Mouse (Mus musculus) lung, embryonic 15.5 days (tissue): Measurements from ENCODE around the gene Notch2. TPM values are rescaled to one million over a fixed set of nuclear protein-coding genes. Genes with fewer than 3 reads are reported as not detected.

ENCODE experiments used
- ATAC-seq: fragments of 200-750 bp; cut with Nextera tagmentation; 2 replicates; pipeline ENCODE4 v1.8.0; 2017; ENCODE audit warnings: moderate number of reproducible peaks, borderline replicate concordance; ENCODE audit not compliant: low FRiP score, low TSS enrichment; ENCODE audit errors: extremely low read depth
- H3K27ac ChIP-seq: fragments of 300-500 bp; sonication (generic); 2 replicates; pipeline ENCODE4 v1.5.1; 2015; ENCODE audit warnings: moderate library complexity, mild to moderate bottlenecking, inconsistent platforms
- H3K27me3 ChIP-seq: fragments of 300-500 bp; sonication (generic); 2 replicates; pipeline ENCODE4 v1.6.1; 2015; ENCODE audit warnings: inconsistent platforms
- H3K36me3 ChIP-seq: fragments of 300-500 bp; sonication (generic); 2 replicates; pipeline ENCODE4 v1.6.1; 2015; ENCODE audit warnings: inconsistent platforms
- H3K4me1 ChIP-seq: fragments of 300-500 bp; sonication (generic); 2 replicates; pipeline ENCODE4 v1.6.1; 2015; ENCODE audit warnings: inconsistent platforms
- H3K4me2 ChIP-seq: fragments of 300-500 bp; sonication (generic); 2 replicates; pipeline ENCODE4 v1.6.1; 2015; ENCODE audit warnings: inconsistent platforms, mild to moderate bottlenecking, moderate library complexity
- H3K4me3 ChIP-seq: fragments of 300-500 bp; sonication (generic); 2 replicates; pipeline ENCODE4 v1.5.1; 2015; ENCODE audit warnings: mild to moderate bottlenecking, inconsistent platforms
- H3K9ac ChIP-seq: fragments of 300-500 bp; sonication (generic); 2 replicates; pipeline ENCODE4 v1.6.1; 2015; ENCODE audit warnings: inconsistent platforms
- H3K9me3 ChIP-seq: fragments of 300-500 bp; sonication (generic); 2 replicates; pipeline ENCODE4 v1.6.1; 2016; ENCODE audit warnings: inconsistent platforms
- WGBS: fragments of 180-500 bp; shearing (Covaris S2); methylation state at CpG from one replicate; pipeline ENCODE4 v1.1.7; 2015; 5-methylcytosine and 5-hydroxymethylcytosine counted together
- polyA plus RNA-seq: library from polyadenylated mRNA; unstranded; fragments of >200 nt; fragmentation: Nextera tagmentation; extraction: Ambion mirVana; gene quantifications from 2 replicates; pipeline ENCODE4 v1.2.1, GENCODE M21; 2015

Notch2 gene
- polyA plus RNA-seq, 1 experiment from 2014 or later = 35.1 TPM

DNA sequence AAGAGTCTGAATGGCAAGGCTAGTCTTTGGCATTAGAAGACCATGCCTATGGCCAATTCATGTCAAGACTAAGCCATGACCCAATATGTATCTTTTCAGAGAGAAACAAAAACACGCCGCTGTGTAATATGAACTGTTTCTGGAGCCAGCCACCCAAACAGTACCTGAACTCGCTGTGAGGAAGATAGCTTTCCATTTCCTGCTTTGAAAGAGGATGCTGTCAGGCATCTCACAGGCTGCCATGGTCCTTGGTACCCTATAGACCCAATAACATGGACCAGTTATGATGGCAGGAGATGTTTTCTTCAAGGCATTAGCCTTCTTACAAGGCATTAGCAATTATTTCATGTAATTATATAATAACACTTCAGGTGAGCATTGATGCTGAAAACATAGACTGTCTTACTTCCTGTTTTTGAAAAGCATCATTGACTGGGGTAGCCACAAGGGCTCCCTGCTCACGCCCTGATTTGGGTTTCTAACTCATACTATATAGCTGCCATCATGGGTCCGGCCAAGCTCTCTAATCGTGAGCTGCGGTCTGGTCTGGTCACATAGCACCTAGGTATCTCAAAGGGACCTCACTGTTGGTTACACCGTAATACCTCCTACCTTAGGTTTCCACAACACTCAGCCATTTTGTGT lies 32.5 kb upstream of the Notch2 start:
- WGBS = 89% methylated on average over 8 of the region's 8 CpGs
- no peak overlapping the region for H3K4me3 ChIP-seq
- ATAC-seq = no peak
- H3K27me3 ChIP-seq = no peaks in the 10 kb centered on the region
- no peak overlapping the region for H3K27ac ChIP-seq
- peaks cover 20% of the 10 kb centered on the region; the same call in 1 of the 2 replicates for H3K4me1 ChIP-seq
- H3K9me3 ChIP-seq = no peaks in the 10 kb centered on the region
- H3K4me2 ChIP-seq = no peak overlapping the region
- H3K36me3 ChIP-seq = no peaks in the 10 kb centered on the region
- H3K9ac ChIP-seq = no peak overlapping the region

DNA sequence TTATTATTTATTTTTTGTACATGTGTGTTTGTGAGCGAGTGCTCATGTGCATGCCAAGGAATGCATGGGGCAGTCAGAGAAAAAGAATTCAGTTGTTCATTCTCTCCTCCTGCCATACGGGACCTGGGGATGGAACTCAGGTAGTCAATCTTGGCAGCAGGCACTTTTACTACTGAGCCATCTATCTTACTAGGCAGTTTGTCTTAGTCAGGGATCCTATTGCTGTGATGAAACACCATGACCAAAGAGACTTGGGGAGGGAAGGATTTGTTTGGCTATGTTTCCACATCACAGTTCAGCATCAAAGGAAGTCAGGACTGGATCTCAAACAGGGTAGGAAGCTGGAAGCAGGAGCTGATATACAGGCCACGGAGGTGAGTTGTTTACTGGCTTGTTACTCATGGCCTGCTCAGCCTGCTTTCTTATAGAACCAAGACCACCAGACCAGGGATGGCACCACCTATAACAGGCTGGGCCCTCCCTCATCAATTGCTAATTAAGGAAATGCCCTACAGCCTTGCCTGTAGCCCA lies 31.9 kb upstream of the Notch2 start:
- 57% methylated on average over 3 of the region's 3 CpGs for WGBS

DNA sequence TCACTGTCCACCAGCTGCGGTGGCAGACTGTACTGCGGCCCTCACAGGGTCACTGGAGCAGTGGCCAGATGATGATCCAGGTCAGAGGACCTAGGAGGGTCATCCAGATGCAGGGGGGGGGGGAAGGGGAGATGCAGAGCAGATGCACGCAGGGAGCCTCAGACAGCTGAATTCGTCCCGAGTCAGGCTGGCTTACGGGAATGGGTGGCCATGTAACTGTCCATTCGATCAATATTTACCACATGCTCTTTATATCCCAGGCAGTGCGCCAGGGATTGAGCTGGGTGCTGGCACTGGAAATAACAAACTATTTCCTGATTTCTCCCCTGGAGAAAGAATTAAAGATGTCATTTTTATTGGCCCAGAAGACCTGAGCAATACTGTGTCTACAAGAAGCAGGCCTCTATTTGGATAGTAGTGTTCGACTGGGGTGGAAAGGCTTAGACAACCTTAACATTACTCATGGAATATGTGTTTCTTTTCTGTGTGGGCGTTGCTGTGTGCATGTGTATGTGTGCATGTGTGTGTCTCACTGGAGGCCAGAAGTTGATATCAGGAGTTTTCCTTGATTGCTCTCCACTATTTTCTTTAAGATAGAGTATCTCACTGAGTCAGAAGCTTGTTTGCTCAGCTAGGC lies 28.3 kb upstream of the Notch2 start:
- no peaks in the 10 kb centered on the region for H3K27me3 ChIP-seq
- no peaks in the 10 kb centered on the region for H3K36me3 ChIP-seq
- 0 out of 2 replicates have a peak, but pooled peaks cover 10% of the 10 kb centered on the region for H3K4me1 ChIP-seq
- H3K9me3 ChIP-seq = no peaks in the 10 kb centered on the region
- WGBS = 65% methylated on average over 10 of the region's 10 CpGs
- H3K27ac ChIP-seq = no peak overlapping the region
- no peak overlapping the region for H3K4me2 ChIP-seq
- H3K4me3 ChIP-seq = no peak overlapping the region
- ATAC-seq = no peak
- H3K9ac ChIP-seq = no peak overlapping the region

More for the DNA sequence above, 31.9 kb upstream of the Notch2 start:
- no peak overlapping the region for H3K27ac ChIP-seq
- H3K27me3 ChIP-seq = no peaks in the 10 kb centered on the region
- ATAC-seq = no peak
- H3K9ac ChIP-seq = no peak overlapping the region
- no peak overlapping the region for H3K4me2 ChIP-seq
- H3K4me1 ChIP-seq = peaks cover 16% of the 10 kb centered on the region; the same call in 1 of the 2 replicates
- H3K36me3 ChIP-seq = no peaks in the 10 kb centered on the region
- H3K9me3 ChIP-seq = no peaks in the 10 kb centered on the region
- no peak overlapping the region for H3K4me3 ChIP-seq

DNA sequence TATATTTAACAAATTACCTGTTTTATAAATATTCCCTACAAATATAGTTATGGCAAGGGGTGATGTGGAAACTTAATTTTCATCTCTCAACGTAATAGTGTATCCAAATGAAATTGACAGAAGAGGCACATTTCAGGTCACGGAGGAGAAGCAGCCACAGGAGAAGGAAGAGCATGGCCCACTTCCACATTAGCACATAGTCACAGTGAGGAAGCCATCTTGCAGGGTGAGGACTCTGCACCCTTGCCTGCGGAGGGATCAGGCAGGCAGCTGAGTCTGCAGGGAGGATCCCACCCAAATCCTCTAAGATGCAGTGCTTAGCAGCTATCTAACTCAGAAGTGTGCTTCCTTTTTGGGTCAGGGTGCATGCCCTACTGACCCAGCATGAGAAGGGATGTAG lies 27.6 kb upstream of the Notch2 start:
- Histone ChIP-seq H3K4me2 (no peak overlapping the region), H3K27me3 (no peaks in the 10 kb centered on the region), H3K27ac (no peak overlapping the region), H3K9me3 (no peaks in the 10 kb centered on the region), H3K4me1 (0 out of 2 replicates have a peak, but pooled peaks cover 10% of the 10 kb centered on the region), H3K9ac (no peak overlapping the region), H3K4me3 (no peak overlapping the region), H3K36me3 (no peaks in the 10 kb centered on the region)
- no peak for ATAC-seq
- WGBS = 83% methylated on average over 3 of the region's 3 CpGs

DNA sequence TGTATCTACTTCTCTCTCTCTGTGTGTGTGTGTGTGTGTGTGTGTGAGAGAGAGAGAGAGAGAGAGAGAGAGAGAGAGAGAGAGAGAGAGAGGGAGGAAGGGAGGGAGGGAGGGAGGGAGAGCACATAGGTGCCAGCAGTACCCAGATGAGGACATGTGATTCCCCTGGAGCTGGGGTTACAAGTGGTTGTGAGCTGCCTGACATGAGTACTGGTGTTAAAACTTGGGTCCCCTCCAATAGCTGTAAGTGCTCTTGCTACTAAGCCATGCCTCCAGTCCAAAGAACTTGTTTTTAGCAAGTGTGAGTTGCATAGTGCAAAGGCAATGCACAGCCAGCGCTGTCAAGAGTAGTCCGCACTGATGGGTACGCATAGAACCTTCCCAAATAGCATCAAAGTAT lies 26.2 kb upstream of the Notch2 start:
- H3K27ac ChIP-seq = no peak overlapping the region
- WGBS = 87% methylated on average over 3 of the region's 3 CpGs
- no peaks in the 10 kb centered on the region for H3K9me3 ChIP-seq
- no peak overlapping the region for H3K4me3 ChIP-seq
- H3K4me2 ChIP-seq = no peak overlapping the region
- ATAC-seq = no peak; the same call in 1 of the 2 replicates
- H3K9ac ChIP-seq = no peak overlapping the region
- peaks cover 4% of the 10 kb centered on the region; the same call in 1 of the 2 replicates for H3K4me1 ChIP-seq
- no peaks in the 10 kb centered on the region for H3K36me3 ChIP-seq
- no peaks in the 10 kb centered on the region for H3K27me3 ChIP-seq

DNA sequence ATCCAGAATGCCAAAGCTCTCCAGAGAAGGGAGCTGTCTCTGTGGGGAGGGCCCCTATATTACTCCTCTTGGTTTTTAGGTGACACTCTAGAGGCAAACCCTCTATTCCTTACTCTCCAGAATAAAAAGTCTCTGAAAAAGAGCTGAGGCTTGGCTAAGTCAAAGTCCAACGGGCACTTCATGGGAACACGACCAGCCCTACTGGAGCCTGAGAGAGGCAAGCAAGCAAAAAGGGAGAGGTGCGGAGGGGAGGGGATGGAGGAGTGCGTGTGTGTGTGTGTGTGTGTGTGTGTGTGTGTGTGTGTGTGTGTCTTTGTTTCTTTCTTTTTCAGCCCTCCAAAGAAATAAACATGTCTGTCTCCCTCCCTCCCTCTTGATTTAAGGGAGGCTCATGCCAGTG lies 24.6 kb upstream of the Notch2 start:
- 65% methylated on average over 4 of the region's 4 CpGs for WGBS

DNA sequence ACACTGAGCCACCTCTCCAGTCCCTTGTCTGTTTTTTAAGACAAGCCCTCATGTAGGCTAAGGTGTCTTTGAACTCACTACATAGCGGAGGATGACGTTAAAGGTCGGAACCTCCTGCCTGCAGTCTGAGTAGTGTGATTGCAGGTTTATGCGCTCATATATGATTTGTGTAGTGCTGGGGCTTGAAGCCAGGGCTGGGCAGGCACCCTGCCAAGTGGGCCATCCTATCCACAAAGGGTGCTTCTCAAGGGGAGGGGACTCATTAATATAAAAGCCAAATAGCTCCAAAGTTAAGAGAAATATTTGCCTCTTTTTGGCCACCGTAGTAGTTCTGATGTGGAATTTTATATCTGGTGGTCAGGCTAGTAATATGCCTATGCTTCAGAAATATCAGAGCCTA lies 22.8 kb upstream of the Notch2 start:
- Histone ChIP-seq H3K27ac (no peak overlapping the region), H3K36me3 (no peaks in the 10 kb centered on the region), H3K4me2 (no peak overlapping the region), H3K9ac (no peak overlapping the region), H3K4me3 (no peak overlapping the region), H3K9me3 (no peaks in the 10 kb centered on the region), H3K27me3 (no peaks in the 10 kb centered on the region), H3K4me1 (peaks cover 4% of the 10 kb centered on the region)
- no peak for ATAC-seq
- 59% methylated on average over 5 of the region's 5 CpGs for WGBS

More for the DNA sequence above, 24.6 kb upstream of the Notch2 start:
- Histone ChIP-seq H3K4me1 (peaks cover 8% of the 10 kb centered on the region), H3K4me2 (no peak overlapping the region), H3K27ac (no peak overlapping the region), H3K9ac (no peak overlapping the region), H3K36me3 (no peaks in the 10 kb centered on the region), H3K9me3 (no peaks in the 10 kb centered on the region), H3K4me3 (no peak overlapping the region), H3K27me3 (no peaks in the 10 kb centered on the region)
- no peak for ATAC-seq

DNA sequence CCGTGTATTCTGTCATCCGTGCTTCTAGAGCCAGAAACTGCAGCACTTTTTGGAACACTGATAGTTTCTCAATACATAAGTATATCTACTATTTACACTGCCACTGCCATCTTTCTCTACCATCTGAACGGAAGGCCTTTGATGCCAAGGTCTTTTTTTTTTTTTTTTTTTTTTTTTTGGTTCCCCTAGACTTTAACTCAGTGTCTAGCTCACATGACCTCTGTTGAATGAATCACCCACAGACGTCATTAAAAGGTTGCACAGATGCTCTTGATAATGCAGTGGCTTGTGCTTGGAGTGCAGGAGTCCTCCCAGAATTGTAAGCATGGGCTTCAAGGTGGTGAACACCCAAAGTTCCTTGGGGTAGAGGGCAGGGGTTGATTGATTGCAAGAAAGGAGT lies 21.0 kb upstream of the Notch2 start:
- H3K9ac ChIP-seq = no peak overlapping the region
- H3K4me1 ChIP-seq = peaks cover 4% of the 10 kb centered on the region
- no peak overlapping the region for H3K4me3 ChIP-seq
- WGBS = 53% methylated on average over 4 of the region's 4 CpGs
- H3K4me2 ChIP-seq = no peak overlapping the region
- H3K27ac ChIP-seq = no peak overlapping the region
- H3K9me3 ChIP-seq = no peaks in the 10 kb centered on the region
- ATAC-seq = no peak
- H3K27me3 ChIP-seq = no peaks in the 10 kb centered on the region
- no peaks in the 10 kb centered on the region for H3K36me3 ChIP-seq

DNA sequence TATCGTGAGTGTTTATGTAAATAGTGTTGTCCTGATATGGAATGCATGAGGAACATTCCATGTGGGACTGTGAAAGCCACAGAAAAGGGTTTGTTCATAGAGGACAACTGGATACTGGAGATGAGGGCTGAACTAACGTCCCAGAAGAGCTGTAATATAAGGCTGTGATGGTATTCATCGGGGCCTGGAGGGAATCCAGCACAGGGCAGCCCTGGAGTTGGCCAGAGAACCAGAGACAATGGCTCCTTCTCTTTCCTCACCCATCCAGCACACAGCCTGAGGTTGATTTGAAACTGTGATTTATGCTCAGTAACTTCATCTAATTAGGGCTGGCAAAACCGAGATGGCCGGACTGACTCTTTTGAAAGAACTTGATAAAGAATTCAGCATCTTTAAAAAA lies 20.1 kb upstream of the Notch2 start:
- H3K27me3 ChIP-seq = no peaks in the 10 kb centered on the region
- WGBS = 42% methylated on average over 5 of the region's 5 CpGs
- no peak overlapping the region for H3K27ac ChIP-seq

DNA sequence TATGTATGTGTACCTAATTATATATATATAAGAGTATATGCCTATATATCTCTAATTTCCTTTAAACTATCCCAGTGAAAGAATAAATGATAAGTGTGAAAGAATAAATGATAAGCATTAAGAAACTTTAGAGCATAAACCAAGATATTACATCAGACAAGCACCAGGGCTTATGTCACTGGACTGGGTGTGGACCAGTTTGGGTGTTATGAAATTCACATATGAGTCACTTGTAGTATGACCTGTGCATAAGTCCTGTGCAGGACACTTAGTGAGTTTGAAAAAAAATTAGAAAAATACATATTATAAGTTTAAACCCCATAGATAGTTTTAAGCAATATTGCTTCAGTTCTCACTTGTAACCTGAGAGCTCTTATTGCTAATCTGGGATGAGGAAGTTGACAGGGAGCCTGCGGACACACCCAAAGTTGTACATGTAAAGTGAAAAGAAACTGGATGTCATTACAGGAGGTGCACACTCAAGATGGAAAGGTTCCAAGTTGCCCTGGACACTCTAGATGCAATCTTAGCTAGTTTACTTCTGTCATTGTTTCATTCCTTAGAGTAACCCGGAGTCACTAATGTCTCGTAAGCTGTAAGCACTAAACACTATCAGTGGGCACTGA lies 19.3 kb upstream of the Notch2 start:
- no peaks in the 10 kb centered on the region for H3K27me3 ChIP-seq
- no peak overlapping the region for H3K4me2 ChIP-seq
- H3K27ac ChIP-seq = no peak overlapping the region
- no peak overlapping the region for H3K9ac ChIP-seq
- WGBS = 83% methylated on average over 3 of the region's 3 CpGs
- H3K4me1 ChIP-seq = peaks cover 4% of the 10 kb centered on the region
- no peak for ATAC-seq
- H3K4me3 ChIP-seq = no peak overlapping the region
- no peaks in the 10 kb centered on the region for H3K9me3 ChIP-seq
- no peaks in the 10 kb centered on the region for H3K36me3 ChIP-seq

More for the DNA sequence above, 20.1 kb upstream of the Notch2 start:
- no peak overlapping the region for H3K9ac ChIP-seq
- H3K4me1 ChIP-seq = peaks cover 4% of the 10 kb centered on the region
- ATAC-seq = no peak
- H3K9me3 ChIP-seq = no peaks in the 10 kb centered on the region
- no peak overlapping the region for H3K4me2 ChIP-seq
- no peak overlapping the region for H3K4me3 ChIP-seq
- H3K36me3 ChIP-seq = no peaks in the 10 kb centered on the region

DNA sequence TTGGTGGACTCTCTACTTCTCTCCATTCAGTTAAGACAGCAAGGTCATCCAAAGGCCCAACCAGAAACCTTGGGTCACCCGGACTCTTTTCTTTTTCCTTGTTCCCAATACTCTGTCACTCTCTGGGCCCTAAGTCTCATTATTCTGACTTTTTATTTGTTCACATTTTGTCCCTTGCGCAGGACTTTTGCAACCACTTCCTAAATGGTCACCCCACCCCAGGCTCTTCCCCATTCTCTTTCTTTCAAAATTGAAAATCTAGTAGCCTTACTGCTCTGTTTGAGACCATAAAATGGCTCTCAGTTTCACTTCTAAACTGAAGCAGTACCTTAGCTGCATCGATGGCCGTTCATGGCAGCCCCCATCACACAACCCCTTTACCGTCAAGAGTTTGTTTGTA lies 18.5 kb upstream of the Notch2 start:
- Histone ChIP-seq H3K27me3 (no peaks in the 10 kb centered on the region), H3K4me1 (peaks cover 4% of the 10 kb centered on the region), H3K9ac (no peak overlapping the region), H3K4me3 (no peak overlapping the region), H3K27ac (no peak overlapping the region), H3K36me3 (no peaks in the 10 kb centered on the region), H3K9me3 (no peaks in the 10 kb centered on the region), H3K4me2 (no peak overlapping the region)
- ATAC-seq = no peak
- 84% methylated on average over 5 of the region's 5 CpGs for WGBS

DNA sequence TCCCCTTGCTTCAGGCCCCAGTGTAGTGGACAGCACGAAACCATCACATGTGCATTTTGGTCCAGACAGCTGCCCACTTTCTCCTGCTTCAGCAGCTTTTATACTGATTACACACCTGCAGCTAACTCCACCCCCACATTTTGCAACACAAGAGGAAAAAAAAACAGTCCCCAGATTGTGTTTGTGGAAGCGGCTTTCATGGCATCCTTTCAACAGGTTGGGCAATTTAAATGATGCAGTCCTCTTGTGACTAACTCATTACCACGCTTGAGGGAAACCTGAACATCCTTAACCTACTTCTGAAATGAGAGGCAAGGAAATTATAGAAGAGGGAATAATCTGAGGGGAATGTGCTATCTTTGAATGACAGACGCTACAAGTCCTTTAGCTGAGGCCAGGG lies 15.0 kb upstream of the Notch2 start:
- no peak overlapping the region for H3K9ac ChIP-seq
- no peak overlapping the region for H3K4me2 ChIP-seq
- H3K9me3 ChIP-seq = no peaks in the 10 kb centered on the region
- H3K27ac ChIP-seq = no peak overlapping the region
- 71% methylated on average over 4 of the region's 4 CpGs for WGBS
- no peak for ATAC-seq
- no peaks in the 10 kb centered on the region for H3K27me3 ChIP-seq
- H3K36me3 ChIP-seq = no peaks in the 10 kb centered on the region
- no peaks in the 10 kb centered on the region for H3K4me1 ChIP-seq
- no peak overlapping the region for H3K4me3 ChIP-seq
